Mouse (Mus musculus) spleen, postnatal 0 days (tissue): ENCODE results near the gene Podn. TPM values are rescaled to one million over a fixed set of nuclear protein-coding genes. Genes with fewer than 3 reads are reported as not detected.

Experiments used
- polyA plus RNA-seq: library from polyadenylated mRNA; unstranded; fragments of >200 nt; fragmentation: Nextera tagmentation; extraction: Ambion mirVana; gene quantifications from 2 replicates; pipeline ENCODE4 v1.2.1, GENCODE M21; 2015

Podn gene
- 1.5 and 2.7 TPM in 2 replicates for polyA plus RNA-seq

GRCm38 (mm10) chr4:108096345-108096744 is at the start of gene Podn:
TSS of gene Podn (minus strand) at chr4:108096445.

GRCm38 (mm10) chr4:108144880-108145279 is 48.6 kb upstream of the Podn start, which contains the start of gene Scp2:
TSS of gene Scp2 (minus strand) at chr4:108144998.

DNA sequence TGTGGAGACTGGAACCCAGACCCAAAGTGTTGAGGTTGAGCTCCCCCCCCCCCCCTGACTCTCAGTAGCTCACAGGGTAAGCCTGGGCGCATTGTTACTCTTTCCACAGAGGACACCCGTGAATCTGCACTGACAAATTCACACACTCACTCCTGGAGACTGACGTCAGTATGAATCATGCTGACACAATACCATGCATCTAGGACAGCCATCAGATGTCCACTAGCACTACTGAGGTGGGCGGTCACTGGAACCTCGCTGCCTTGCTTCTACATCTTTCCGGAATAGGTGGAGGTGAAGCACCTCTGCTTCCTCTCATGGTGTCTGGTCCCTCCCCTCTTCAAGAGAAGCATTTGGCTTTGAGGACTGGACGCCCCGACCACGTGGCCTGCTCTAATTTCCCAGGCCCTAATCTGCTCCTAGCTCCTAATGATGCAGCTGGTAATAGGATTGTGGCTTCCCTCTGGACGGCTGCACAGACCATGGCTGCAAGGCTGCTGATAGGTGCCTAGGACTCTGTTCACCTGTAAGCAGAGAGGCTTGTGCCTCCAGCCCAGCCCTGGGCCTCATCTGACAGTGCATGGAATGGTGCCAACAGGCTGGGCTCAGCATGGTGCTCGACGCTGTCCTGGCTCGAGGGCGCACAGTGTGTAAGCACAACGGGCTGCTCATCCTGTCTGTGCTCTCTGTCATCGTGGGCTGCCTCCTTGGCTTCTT is 128.1 kb downstream of the Podn start, which contains the start of gene Slc1a7:
Slc1a7 (plus strand) TSS at position 367 of the 717 bp plus-strand sequence.

Other genes with a start within 250 kb of the Podn start
- 149 and 164 TPM in 2 replicates for gene Magoh, start 216.7 kb downstream of the Podn start, polyA plus RNA-seq
- 46.0 and 48.0 TPM in 2 replicates for gene 0610037L13Rik, start 206.6 kb downstream of the Podn start, polyA plus RNA-seq
- gene Cpt2, start 172.8 kb downstream of the Podn start, polyA plus RNA-seq = 21.9 and 22.4 TPM in 2 replicates
- 0.08 and 0.25 TPM in 2 replicates for gene Slc1a7, start 128.1 kb downstream of the Podn start, polyA plus RNA-seq
- gene Scp2, start 48.6 kb upstream of the Podn start, polyA plus RNA-seq = 135 and 145 TPM in 2 replicates
- 2.8 and 3.4 TPM in 2 replicates for gene Echdc2, start 69.0 kb upstream of the Podn start, polyA plus RNA-seq
- gene Zyg11a, start 121.6 kb upstream of the Podn start, polyA plus RNA-seq = not detected in 2 replicates
- gene Zyg11b, start 204.7 kb upstream of the Podn start, polyA plus RNA-seq = 4.3 and 5.2 TPM in 2 replicates
- 24.8 and 25.3 TPM in 2 replicates for gene Coa7, start 231.7 kb upstream of the Podn start, polyA plus RNA-seq